Mouse (Mus musculus): Measurements from ENCODE around the gene Polr3h.

DNA sequence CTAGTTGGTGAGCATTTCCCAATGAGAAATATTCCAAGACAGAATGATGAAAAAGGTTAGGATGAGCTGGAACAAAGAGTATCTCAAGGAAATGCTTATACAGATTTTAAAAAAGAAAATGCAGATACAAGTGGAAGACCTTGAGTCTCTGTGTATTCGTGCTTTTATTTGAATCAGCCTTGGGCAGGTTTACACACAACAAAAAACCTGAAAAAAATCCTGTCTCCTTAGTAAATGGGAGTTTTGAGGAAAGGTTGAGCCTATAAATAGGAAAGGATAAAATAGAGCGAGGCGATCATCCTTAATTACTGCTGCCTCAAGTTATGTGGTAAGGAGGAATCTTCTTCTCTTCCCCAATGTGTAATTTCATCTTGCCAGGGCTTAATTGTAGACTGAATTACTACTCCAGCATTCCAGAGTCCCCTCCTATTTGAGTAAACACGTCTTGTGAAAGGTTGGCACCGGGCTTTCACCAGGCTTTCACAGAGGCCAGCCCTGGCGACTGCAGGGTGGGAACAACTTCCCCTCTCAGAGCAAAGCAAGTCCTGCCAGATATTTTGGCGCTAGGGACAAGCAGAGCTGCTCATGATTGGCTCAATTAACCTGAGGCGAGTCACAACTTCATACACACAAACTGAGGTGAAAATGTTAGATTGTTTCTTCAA lies 65.4 kb downstream of the Polr3h start:
- TF ChIP-seq TCF3 (IDR thresholded peaks at IDR 0.05; ENCODE audit: insufficient read length, low read depth) (no peak), TCF12 (IDR thresholded peaks at IDR 0.05; ENCODE audit: insufficient read depth, poor library complexity, severe bottlenecking) (no peak), CEBPB (IDR thresholded peaks at IDR 0.05; ENCODE audit: insufficient read depth, poor library complexity, severe bottlenecking) (no peak), POLR2A (IDR thresholded peaks at IDR 0.05; ENCODE audit: insufficient read length, low read depth) (no peak), SRF (IDR thresholded peaks at IDR 0.05; ENCODE audit: control insufficient read depth, insufficient read length, low read depth) (no peak), E2F4 (IDR thresholded peaks at IDR 0.05; ENCODE audit: insufficient read depth) (no peak), POLR2AphosphoS2 (IDR thresholded peaks at IDR 0.05; ENCODE audit: insufficient read length, low read depth) (no peak), USF1 (IDR thresholded peaks at IDR 0.05; ENCODE audit: low read depth) (no peak), MAX (IDR thresholded peaks at IDR 0.05; ENCODE audit: low read depth) (no peak), MYOG (IDR thresholded peaks at IDR 0.05; ENCODE audit: control insufficient read depth in 1 of 3, insufficient read depth in 1 of 3, insufficient read length in 2 of 3, low read depth in 2 of 3) (no peak), MYOD1 (IDR thresholded peaks at IDR 0.05; ENCODE audit: control insufficient read depth in 1 of 3, insufficient read length in 2 of 3, low read depth in 2 of 3) (no peak), REST (IDR thresholded peaks at IDR 0.05; ENCODE audit: insufficient read depth, insufficient read length) (no peak)

All from myocyte (in vitro differentiated cells).